Mouse (Mus musculus): ENCODE measurements around the gene 4930590J08Rik. TPM values are rescaled to one million over a fixed set of nuclear protein-coding genes. Genes with fewer than 3 reads are reported as not detected.

Gene 4930590J08Rik
- polyA plus RNA-seq, 1 experiment = 0.06 TPM

DNA sequence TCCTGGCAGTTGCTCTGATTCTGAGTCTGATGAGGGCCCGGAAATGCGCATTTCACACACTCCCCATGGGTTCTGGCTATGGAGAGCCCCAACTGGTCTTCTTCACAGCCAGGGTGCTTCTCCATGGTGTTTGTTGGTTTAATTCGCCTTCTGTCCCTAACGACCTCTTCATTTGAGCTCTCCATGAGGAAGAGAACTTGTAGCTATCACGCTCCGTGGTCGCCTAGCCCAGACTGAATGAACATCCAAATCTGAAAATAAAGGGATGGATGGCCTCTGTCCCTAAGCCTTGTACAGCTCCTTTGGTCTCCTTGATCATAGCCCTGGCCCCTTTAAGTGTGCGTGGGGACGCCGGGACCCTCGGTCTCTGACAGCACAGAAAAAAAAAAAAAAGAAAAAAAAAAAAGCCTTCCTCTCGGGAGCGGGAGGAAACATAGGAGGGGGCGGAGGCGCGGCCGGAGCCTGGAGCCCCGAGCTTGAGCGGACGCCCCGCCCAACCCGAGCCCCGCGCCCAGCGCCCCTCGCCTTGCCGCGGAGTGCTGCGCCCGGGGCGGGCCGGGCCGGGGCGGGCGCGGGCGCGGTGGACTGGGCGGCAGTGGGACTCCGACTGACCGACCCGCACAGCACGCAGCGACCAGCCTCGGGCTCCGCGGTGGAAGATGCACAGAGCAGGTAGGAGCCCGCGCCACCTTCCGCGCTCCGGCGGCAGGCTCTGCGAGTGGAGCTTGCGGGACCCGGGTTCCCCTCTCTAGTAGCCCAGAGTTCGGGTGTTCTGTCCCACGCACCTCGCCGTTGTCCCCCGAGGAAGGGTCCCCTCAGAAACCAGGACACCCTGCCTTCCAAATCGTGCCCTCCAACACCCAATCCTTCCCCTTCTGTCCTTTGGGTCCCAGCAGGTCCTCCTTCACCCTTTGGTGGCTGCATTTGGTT lies 76.0 kb downstream of the 4930590J08Rik start, which contains the start of gene Fgd5:
Gene Fgd5, plus strand, starts transcription at position 508 of the 930 bp plus-strand sequence.
- WGBS = 3% methylated on average over 61 of the region's 62 CpGs
- peak within 1 kb of the TSS; percentile 53; the same call in 1 of the 2 replicates for H3K27ac ChIP-seq (ENCODE audit: insufficient read depth, low read depth, low read length)

GRCm38 (mm10) chr6:91979301-91979996 lies 76.8 kb downstream of the 4930590J08Rik start:
- Histone ChIP-seq H3K27ac (ENCODE audit: insufficient read depth, low read depth, low read length) (0 out of 2 replicates have a peak overlapping the region, but pooled peaks have one; percentile 26), H3K36me3 (ENCODE audit: control insufficient read depth, insufficient read depth, low read length) (no peaks in the 10 kb centered on the region), H3K4me3 (ENCODE audit: low read depth, low read length) (peak overlapping the region; percentile 50), H3K27me3 (ENCODE audit: control insufficient read depth, insufficient read depth, low read length) (peaks cover 28% of the 10 kb centered on the region), H3K4me1 (ENCODE audit: control insufficient read depth, insufficient read depth, insufficient read length, low read length) (no peaks in the 10 kb centered on the region)
- 11% methylated on average over 23 of the region's 23 CpGs for WGBS
- TF ChIP-seq CTCF (IDR thresholded peaks at IDR 0.05; ENCODE audit: extremely low read depth, insufficient read length, insufficient replicate concordance, low read depth, low read length) = no peak
- no peak for TF ChIP-seq POLR2A (IDR thresholded peaks at IDR 0.05; ENCODE audit: low read depth, low read length)

More for the DNA sequence above, 76.0 kb downstream of the 4930590J08Rik start, which contains the start of gene Fgd5:
- peak within 1 kb of the TSS; percentile 50 for H3K4me3 ChIP-seq (ENCODE audit: low read depth, low read length)
- no peaks in the 10 kb centered on the region for H3K4me1 ChIP-seq (ENCODE audit: control insufficient read depth, insufficient read depth, insufficient read length, low read length)
- no peak for TF ChIP-seq CTCF (IDR thresholded peaks at IDR 0.05; ENCODE audit: extremely low read depth, insufficient read length, insufficient replicate concordance, low read depth, low read length)
- TF ChIP-seq POLR2A (IDR thresholded peaks at IDR 0.05; ENCODE audit: low read depth, low read length) = no peak
- H3K36me3 ChIP-seq (ENCODE audit: control insufficient read depth, insufficient read depth, low read length) = no peaks in the 10 kb centered on the region
- peaks cover 28% of the 10 kb centered on the region for H3K27me3 ChIP-seq (ENCODE audit: control insufficient read depth, insufficient read depth, low read length)

GRCm38 (mm10) chr6:91980011-91980410 lies 77.4 kb downstream of the 4930590J08Rik start:
- peak overlapping the region; percentile 50 for H3K4me3 ChIP-seq (ENCODE audit: low read depth, low read length)
- H3K27me3 ChIP-seq (ENCODE audit: control insufficient read depth, insufficient read depth, low read length) = peaks cover 28% of the 10 kb centered on the region
- TF ChIP-seq CTCF (IDR thresholded peaks at IDR 0.05; ENCODE audit: extremely low read depth, insufficient read length, insufficient replicate concordance, low read depth, low read length) (no peak), POLR2A (IDR thresholded peaks at IDR 0.05; ENCODE audit: low read depth, low read length) (no peak)
- H3K4me1 ChIP-seq (ENCODE audit: control insufficient read depth, insufficient read depth, insufficient read length, low read length) = no peaks in the 10 kb centered on the region
- 0 out of 2 replicates have a peak overlapping the region, but pooled peaks have one; percentile 2 for H3K27ac ChIP-seq (ENCODE audit: insufficient read depth, low read depth, low read length)
- 56% methylated on average over 3 of the region's 3 CpGs for WGBS
- H3K36me3 ChIP-seq (ENCODE audit: control insufficient read depth, insufficient read depth, low read length) = no peaks in the 10 kb centered on the region

- TF ChIP-seq POLR2A (IDR thresholded peaks at IDR 0.05; ENCODE audit: low read depth, low read length) = no peak
- TF ChIP-seq CTCF (IDR thresholded peaks at IDR 0.05; ENCODE audit: extremely low read depth, insufficient read length, insufficient replicate concordance, low read depth, low read length) = no peak
- peaks cover 8% of the 10 kb centered on the region; the same call in 1 of the 2 replicates for H3K4me1 ChIP-seq (ENCODE audit: control insufficient read depth, insufficient read depth, insufficient read length, low read length)
- H3K36me3 ChIP-seq (ENCODE audit: control insufficient read depth, insufficient read depth, low read length) = no peaks in the 10 kb centered on the region
- no peak overlapping the region for H3K27ac ChIP-seq (ENCODE audit: insufficient read depth, low read depth, low read length)
- 69% methylated on average over 8 of the region's 8 CpGs for WGBS
- no peaks in the 10 kb centered on the region for H3K27me3 ChIP-seq (ENCODE audit: control insufficient read depth, insufficient read depth, low read length)
- no peak overlapping the region for H3K4me3 ChIP-seq (ENCODE audit: low read depth, low read length)
Measured at GRCm38 (mm10) chr6:91990101-91990500, 87.5 kb downstream of the 4930590J08Rik start.

DNA sequence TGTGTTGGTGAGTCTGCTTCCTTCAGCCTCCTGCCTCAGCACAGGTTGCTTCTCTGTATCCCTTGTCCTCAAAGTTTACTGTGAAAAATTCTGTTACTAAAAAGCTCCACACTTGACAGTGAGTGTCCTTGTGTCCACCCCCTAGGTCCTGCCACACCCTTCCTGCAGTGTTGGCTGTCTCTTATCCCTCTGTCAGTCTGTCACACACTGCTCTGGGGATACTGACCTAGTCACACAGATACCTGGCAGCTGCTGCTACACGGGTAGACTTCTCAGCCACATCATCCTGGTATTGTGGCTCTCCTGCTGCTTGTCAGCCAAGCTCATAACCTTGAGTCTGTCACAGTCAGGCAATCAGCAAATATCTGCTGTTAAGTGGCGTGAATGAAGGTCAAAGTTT lies 90.2 kb downstream of the 4930590J08Rik start:
- H3K27ac ChIP-seq (ENCODE audit: insufficient read depth, low read depth, low read length) = no peak overlapping the region
- WGBS = 38% methylated on average over 2 of the region's 2 CpGs
- no peak for TF ChIP-seq CTCF (IDR thresholded peaks at IDR 0.05; ENCODE audit: extremely low read depth, insufficient read length, insufficient replicate concordance, low read depth, low read length)
- no peak for TF ChIP-seq POLR2A (IDR thresholded peaks at IDR 0.05; ENCODE audit: low read depth, low read length)
- peaks cover 8% of the 10 kb centered on the region; the same call in 1 of the 2 replicates for H3K4me1 ChIP-seq (ENCODE audit: control insufficient read depth, insufficient read depth, insufficient read length, low read length)
- H3K4me3 ChIP-seq (ENCODE audit: low read depth, low read length) = no peak overlapping the region
- H3K36me3 ChIP-seq (ENCODE audit: control insufficient read depth, insufficient read depth, low read length) = no peaks in the 10 kb centered on the region
- no peaks in the 10 kb centered on the region for H3K27me3 ChIP-seq (ENCODE audit: control insufficient read depth, insufficient read depth, low read length)

GRCm38 (mm10) chr6:91993795-91994505 lies 91.3 kb downstream of the 4930590J08Rik start:
- TF ChIP-seq POLR2A (IDR thresholded peaks at IDR 0.05; ENCODE audit: low read depth, low read length) = no peak
- TF ChIP-seq CTCF (IDR thresholded peaks at IDR 0.05; ENCODE audit: extremely low read depth, insufficient read length, insufficient replicate concordance, low read depth, low read length) = no peak
- Histone ChIP-seq H3K4me3 (ENCODE audit: low read depth, low read length) (no peak overlapping the region), H3K27me3 (ENCODE audit: control insufficient read depth, insufficient read depth, low read length) (no peaks in the 10 kb centered on the region), H3K4me1 (ENCODE audit: control insufficient read depth, insufficient read depth, insufficient read length, low read length) (peaks cover 8% of the 10 kb centered on the region; the same call in 1 of the 2 replicates), H3K36me3 (ENCODE audit: control insufficient read depth, insufficient read depth, low read length) (no peaks in the 10 kb centered on the region), H3K27ac (ENCODE audit: insufficient read depth, low read depth, low read length) (no peak overlapping the region)
- 35% methylated on average over 8 of the region's 8 CpGs for WGBS

Measured in small intestine, adult 2 months (tissue).